Mouse (Mus musculus) splenic B cell, adult 2 months (primary cell): ENCODE data around the gene Kmt2e.
"Not testable (repeated sequence)": the region's sequence is repeated elsewhere in the genome, so short reads cannot be mapped to it uniquely, and the experiment has no call there.

Experiments used
- DNase-seq: peaks from one replicate; pipeline ENCODE4 v3.0.0-alpha.2; 2011; ENCODE audit warnings: low read depth, low spot score
- H3K27me3 ChIP-seq: 2 replicates; pipeline ENCODE4 v1.6.1; 2012; ENCODE audit warnings: mild to moderate bottlenecking, low read length, moderate library complexity, mixed read lengths; ENCODE audit not compliant: control insufficient read depth, poor library complexity, insufficient read depth, severe bottlenecking
- H3K36me3 ChIP-seq: 2 replicates; pipeline ENCODE4 v1.6.1; 2012; ENCODE audit warnings: mild to moderate bottlenecking, low read length, moderate library complexity, mixed read lengths; ENCODE audit not compliant: control insufficient read depth, poor library complexity, insufficient read depth, severe bottlenecking

The Kmt2e gene

DNA sequence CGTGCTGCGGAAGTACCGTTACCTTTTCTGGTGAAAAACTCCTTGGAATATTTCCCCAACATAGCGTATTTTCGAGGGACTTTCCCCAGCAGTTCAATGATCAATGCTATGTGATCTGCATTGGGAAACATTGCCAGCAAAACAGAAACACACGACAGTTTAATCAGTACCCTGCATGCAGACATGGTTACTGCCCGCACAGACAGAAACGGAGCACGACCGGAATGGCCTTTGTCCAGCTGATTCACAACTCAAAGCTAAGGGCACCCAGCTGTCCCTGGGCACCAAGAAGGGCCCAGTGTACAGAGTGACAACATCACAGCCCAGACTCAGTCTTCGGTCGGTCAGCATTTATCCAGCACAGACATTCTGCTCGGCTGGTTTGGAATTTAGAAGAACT lies 79.2 kb downstream of the Kmt2e start:
- no peak for DNase-seq
- H3K36me3 ChIP-seq, result peaks cover 4% of the 10 kb centered on the region; the same call in 1 of the 2 replicates
- no peaks in the 10 kb centered on the region for H3K27me3 ChIP-seq

DNA sequence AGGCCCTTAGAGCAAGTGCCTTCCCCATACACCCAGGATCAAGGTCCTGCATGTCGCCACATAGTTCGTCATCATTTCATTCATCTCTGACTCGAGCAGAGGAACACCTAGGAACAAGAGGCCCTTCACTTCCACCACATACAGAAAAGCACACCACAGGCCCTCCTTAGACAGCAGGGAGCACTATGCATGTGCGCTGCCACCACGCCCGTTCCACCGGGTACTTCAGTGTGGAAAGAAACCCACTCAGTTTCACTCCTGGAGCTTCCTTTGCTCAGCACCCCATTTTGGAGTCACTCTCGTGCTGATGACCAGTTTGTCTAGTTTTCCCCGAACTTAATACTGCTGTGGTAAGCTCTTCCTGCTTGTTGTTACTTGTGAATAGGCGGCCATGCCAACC lies 80.8 kb downstream of the Kmt2e start:
- H3K27me3 ChIP-seq, result no peaks in the 10 kb centered on the region
- H3K36me3 ChIP-seq, result peaks cover 6% of the 10 kb centered on the region
- DNase-seq, result no peak

DNA sequence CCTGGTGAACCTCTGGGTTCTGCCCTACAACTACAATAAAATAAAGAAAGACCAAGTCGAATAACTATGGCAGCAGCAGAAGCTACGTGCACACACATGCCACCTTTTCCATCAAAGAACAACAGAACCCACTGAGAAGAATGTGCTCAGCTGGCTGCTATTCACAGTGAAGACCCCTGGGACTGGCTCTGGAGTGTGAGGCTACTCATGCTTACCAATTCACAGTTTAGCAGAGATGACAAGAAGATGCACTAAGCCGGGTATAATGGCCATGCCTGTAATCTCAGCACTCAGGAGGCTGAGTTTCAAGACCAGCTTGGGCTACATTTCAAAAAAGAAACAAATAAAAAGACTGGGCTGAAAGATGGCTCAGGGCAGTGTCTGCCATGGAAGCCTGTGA lies 82.7 kb downstream of the Kmt2e start:
- Histone ChIP-seq H3K27me3 (no peaks in the 10 kb centered on the region), H3K36me3 (peaks cover 6% of the 10 kb centered on the region)
- DNase-seq, result no peak

DNA sequence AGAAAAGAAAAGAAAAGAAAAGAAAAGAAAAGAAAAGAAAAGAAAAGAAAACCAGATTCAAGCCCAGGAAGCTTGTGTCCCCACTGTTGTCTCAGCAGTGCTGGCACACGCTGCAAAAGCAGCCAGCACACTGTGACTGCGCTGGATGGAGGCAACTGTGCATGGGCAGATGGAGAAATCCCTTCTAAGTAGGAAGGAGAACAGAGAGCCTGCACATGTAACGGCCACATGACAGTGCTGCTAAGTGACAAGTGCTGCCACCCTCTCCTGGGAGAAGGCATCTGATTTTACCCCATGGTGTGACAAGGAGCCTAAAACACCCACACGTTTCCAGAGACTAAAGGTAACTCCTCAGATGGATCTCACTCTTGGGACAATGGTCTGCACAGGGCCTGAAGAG lies 83.6 kb downstream of the Kmt2e start:
- H3K27me3 ChIP-seq, result no peaks in the 10 kb centered on the region
- no peak for DNase-seq
- H3K36me3 ChIP-seq, result peaks cover 6% of the 10 kb centered on the region

DNA sequence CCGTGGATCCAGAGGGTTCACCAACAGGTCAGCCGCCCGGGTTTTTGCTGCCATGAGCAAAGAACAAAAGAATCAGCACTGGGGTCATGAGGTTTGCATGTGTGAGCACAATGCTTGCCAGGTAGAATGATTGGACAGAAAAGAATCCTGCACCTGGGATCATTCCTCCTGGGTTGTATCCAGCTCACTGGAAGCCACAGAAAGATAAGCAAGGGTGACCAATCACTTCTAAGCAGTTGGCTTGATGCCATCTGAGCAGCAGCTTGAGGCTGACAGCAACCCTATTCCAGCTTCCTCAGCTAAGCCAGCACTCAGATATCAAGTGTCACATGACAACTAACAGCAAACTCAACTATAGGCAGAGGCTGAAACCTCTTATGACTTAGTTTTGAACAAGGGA lies 84.4 kb downstream of the Kmt2e start:
- H3K27me3 ChIP-seq, result no peaks in the 10 kb centered on the region
- no peak for DNase-seq

DNA sequence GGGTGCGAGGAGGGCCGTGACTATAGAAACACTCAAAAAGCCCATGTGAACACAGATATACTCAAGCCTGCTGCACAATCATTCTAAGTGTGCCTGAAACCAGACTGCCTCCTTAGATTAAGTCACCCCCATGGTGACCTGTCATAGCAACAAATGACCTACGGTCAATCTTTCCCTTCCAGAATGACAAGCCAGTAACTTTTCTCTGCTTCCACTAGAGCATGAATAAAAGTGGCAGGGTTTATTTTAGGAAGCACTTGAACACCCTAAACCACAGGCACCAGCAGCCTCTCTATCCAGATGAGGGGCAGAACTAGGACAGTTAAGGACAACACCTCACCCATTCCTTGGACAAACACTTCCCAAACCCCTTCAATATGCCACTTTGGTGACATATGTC lies 85.4 kb downstream of the Kmt2e start:
- H3K27me3 ChIP-seq, result no peaks in the 10 kb centered on the region
- peaks cover 4% of the 10 kb centered on the region for H3K36me3 ChIP-seq
- DNase-seq, result no peak

More for the DNA sequence above, 84.4 kb downstream of the Kmt2e start:
- peaks cover 4% of the 10 kb centered on the region for H3K36me3 ChIP-seq

DNA sequence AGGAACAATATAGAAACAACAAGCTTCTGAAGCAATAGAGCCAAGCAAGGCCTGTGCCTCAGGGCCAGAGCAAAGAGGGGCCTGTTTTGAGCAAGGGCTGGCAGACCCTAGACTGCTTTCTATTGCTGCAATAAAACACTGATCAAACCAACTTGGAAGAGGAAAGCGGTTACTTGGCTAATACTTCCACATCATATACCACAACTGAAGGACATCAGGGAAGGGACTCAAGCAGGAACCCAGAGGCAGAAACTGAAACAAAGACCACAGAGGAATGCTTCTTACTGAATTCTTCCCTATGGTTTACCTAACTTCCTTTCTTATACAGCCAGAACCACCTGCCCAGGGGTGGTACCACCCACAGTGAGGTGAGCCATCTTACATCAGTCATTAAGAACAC lies 87.4 kb downstream of the Kmt2e start:
- H3K27me3 ChIP-seq, result no peaks in the 10 kb centered on the region
- DNase-seq, result no peak
- H3K36me3 ChIP-seq, result peaks cover 4% of the 10 kb centered on the region

DNA sequence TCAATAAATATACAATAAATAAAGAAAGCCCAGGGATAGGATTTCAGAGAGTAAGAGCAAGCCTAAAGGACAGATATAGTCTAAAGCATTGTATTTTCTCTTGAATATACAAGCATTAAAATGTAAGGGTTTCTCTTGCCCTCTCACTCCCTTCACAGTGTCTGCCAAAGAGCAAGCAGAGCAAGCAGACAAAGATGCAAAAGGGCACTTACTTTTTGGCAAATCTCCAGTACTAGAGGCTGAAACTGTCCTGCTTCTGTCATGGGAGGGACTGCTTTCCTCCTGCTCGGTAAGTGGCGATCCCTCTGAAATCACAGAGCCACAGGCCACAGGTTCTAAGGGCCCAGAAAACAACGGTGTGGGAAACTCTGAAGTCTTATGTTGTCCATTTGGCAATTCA lies 89.7 kb downstream of the Kmt2e start:
- no peaks in the 10 kb centered on the region for H3K27me3 ChIP-seq
- peaks cover 2% of the 10 kb centered on the region; the same call in 1 of the 2 replicates for H3K36me3 ChIP-seq
- DNase-seq, result no peak

DNA sequence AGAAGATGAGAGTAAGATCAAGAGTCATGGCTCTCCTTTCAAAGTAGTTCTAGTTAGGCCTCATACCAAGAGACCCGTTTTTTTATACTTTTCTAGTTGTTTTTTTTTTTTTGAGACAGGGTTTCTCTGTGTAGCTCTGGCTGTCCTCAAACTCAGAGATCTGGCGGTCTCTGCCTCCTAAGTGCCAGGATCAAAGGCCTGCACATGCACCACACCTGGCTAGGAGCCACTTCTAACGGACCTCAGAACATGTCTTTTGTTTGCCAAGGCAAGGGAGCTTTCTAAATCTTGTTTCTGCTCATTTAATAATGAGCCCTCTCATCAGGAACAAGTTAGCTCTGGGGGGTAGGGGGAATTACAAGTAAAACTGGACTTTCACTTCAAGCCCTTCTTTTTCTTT lies 90.4 kb downstream of the Kmt2e start:
- Histone ChIP-seq H3K27me3 (no peaks in the 10 kb centered on the region), H3K36me3 (peaks cover 2% of the 10 kb centered on the region; the same call in 1 of the 2 replicates)
- DNase-seq, result no peak

DNA sequence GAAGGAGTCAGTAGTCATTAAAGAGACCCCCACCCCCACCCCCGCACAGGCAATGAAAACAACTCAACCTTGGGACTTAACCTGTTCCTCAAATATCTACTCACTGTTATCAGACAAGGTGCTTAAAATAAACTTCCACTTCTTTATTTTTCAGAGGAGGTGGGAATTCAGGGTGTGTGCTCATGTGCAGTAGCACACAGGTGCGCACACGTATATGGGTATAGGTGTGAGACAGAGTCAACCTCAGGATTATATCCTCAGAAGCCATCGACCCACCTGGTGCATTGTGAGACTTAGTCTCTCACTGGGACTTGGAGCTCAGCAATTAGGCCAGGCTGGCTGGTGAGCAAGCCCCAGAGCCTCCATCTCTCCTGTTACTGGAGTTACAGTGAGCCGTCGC lies 96.9 kb downstream of the Kmt2e start:
- Histone ChIP-seq H3K27me3 (no peaks in the 10 kb centered on the region), H3K36me3 (peaks cover 2% of the 10 kb centered on the region; the same call in 1 of the 2 replicates)
- DNase-seq, result no peak

DNA sequence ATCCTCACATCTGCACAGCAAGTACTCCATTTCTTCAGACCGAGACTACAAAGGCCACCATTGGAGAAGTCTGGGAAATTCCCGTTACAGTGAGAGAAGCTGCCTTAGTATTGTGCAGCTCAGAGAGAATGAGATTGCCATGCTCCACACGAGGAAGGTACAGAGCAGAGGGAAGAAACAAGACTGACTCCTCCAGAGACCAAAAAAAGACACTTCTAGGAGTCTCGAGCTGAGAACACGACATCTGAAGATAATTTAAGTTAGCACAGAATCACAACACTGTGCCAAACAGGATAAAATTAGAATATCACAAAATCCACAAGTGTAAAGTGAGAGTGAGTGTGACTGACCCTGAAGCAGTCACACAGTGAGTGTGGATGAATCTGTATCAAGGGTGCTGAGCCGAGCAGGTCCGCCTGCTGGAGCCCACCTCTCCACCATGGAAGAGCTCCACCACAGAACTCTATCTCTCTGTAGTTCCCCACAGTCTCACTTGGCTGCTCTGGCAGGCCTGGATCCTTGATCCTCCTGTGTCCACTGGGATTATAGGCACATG lies 97.4 kb downstream of the Kmt2e start:
- no peak for DNase-seq
- H3K36me3 ChIP-seq, result peaks cover 2% of the 10 kb centered on the region; the same call in 1 of the 2 replicates
- H3K27me3 ChIP-seq, result no peaks in the 10 kb centered on the region

DNA sequence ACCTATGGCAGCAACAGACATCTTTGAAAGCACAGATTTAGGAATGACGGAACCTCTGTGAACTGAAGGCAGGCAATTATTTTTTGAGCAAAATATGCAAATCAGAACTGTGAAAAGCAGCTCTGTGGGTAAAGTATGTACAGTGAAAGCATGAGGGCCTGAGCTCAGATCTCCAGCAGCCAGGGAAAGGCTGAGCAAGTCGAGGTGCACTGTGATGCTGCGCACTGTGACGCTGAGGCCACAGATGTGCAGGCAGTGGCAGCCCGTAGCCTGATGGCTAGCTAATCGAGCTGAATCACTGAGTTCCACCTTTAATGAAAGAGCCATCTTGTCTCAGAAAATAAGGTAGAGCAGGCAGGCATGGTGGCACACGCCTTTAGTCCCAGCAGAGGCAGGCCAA lies 101.5 kb downstream of the Kmt2e start:
- Histone ChIP-seq H3K27me3 (no peaks in the 10 kb centered on the region), H3K36me3 (0 out of 2 replicates have a peak, but pooled peaks cover 1% of the 10 kb centered on the region)
- no peak for DNase-seq

DNA sequence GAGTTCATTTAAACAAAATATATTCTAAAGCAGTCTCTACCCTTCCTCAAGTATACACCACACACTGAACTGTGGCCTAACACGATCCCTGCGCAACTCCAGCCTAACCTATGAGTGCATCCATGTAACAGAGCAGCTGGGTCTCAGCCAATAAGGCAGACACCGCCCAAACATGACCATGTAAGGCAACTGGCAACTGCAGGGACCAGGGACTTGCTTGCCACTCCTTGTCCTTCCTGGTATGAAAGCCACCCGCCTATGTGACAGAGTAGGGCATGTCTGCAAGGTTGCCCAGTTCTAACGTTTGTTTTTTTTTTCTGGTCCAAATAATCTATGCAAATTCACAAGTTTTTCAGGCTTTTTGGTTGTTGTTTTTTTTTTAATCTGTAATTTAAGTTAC lies 117.4 kb downstream of the Kmt2e start:
- H3K27me3 ChIP-seq, result no peaks in the 10 kb centered on the region
- DNase-seq, result no peak
- H3K36me3 ChIP-seq, result peaks cover 6% of the 10 kb centered on the region; the same call in 1 of the 2 replicates

DNA sequence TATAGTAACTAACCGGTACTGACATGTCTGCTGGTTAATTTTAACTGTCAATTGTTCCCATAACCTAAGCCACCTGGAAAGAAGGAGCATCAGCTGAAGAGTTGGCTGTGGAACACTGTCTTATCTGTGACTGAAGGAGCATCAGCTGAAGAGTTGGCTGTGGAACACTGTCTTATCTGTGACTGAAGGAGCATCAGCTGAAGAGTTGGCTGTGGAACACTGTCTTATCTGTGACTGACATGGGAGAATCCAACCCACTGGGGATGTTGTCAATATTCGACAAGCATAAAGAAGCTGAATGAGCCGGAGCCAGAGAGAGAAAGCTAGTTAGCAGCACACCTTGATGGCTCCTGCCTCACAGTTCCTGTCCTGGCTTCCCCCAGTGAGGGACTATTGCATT lies 119.1 kb downstream of the Kmt2e start:
- H3K27me3 ChIP-seq, H3K36me3 ChIP-seq, DNase-seq: not testable (repeated sequence)
